Mouse (Mus musculus): ENCODE data around the gene Tex47. TPM values are rescaled to one million over a fixed set of nuclear protein-coding genes. Genes with fewer than 3 reads are reported as not detected.
A peak's percentile ranks its signal among the peaks of the same experiment; 100 is the strongest.

Tex47 gene
- not detected in 2 replicates for polyA plus RNA-seq (2012; rRNA removed)

- H3K4me1 ChIP-seq (ENCODE audit: control insufficient read depth, insufficient read depth, low read length), result no peaks in the 10 kb centered on the region
- TF ChIP-seq POLR2A (IDR thresholded peaks at IDR 0.05; ENCODE audit: borderline replicate concordance, extremely low read depth, low read depth, low read length), result no peak
- TF ChIP-seq CTCF (IDR thresholded peaks at IDR 0.05; ENCODE audit: insufficient read depth, low read length), result no peak
- DNase-seq, result no peak
- H3K4me3 ChIP-seq (replicated peaks; ENCODE audit: extremely low read depth, low read depth, low read length), result no peak within 1 kb of the TSS
- 71% methylated on average over 1 of the region's 1 CpGs for WGBS
Measured at GRCm38 (mm10) chr5:7303819-7304218, at the start of gene Tex47. Gene Tex47 (plus strand): TSS chr5:7304119.

GRCm38 (mm10) chr5:7276659-7277455 lies 27.1 kb upstream of the Tex47 start:
- no peak for DNase-seq
- Histone ChIP-seq H3K4me1 (ENCODE audit: control insufficient read depth, insufficient read depth, low read length) (no peaks in the 10 kb centered on the region), H3K4me3 (replicated peaks; ENCODE audit: extremely low read depth, low read depth, low read length) (no peak overlapping the region)
- TF ChIP-seq CTCF (IDR thresholded peaks at IDR 0.05; ENCODE audit: insufficient read depth, low read length) (no peak), POLR2A (IDR thresholded peaks at IDR 0.05; ENCODE audit: borderline replicate concordance, extremely low read depth, low read depth, low read length) (no peak)
- WGBS, result 85% methylated on average over 7 of the region's 7 CpGs

GRCm38 (mm10) chr5:7284336-7284735 lies 19.6 kb upstream of the Tex47 start:
- DNase-seq, result no peak
- Histone ChIP-seq H3K4me3 (replicated peaks; ENCODE audit: extremely low read depth, low read depth, low read length) (no peak overlapping the region), H3K4me1 (ENCODE audit: control insufficient read depth, insufficient read depth, low read length) (no peaks in the 10 kb centered on the region)
- 67% methylated on average over 1 of the region's 1 CpGs for WGBS
- no peak for TF ChIP-seq CTCF (IDR thresholded peaks at IDR 0.05; ENCODE audit: insufficient read depth, low read length)

GRCm38 (mm10) chr5:7302969-7303368 lies 950 bp upstream of the Tex47 start:
- DNase-seq, result no peak
- TF ChIP-seq POLR2A (IDR thresholded peaks at IDR 0.05; ENCODE audit: borderline replicate concordance, extremely low read depth, low read depth, low read length) (no peak), CTCF (IDR thresholded peaks at IDR 0.05; ENCODE audit: insufficient read depth, low read length) (no peak)
- no peaks in the 10 kb centered on the region for H3K4me1 ChIP-seq (ENCODE audit: control insufficient read depth, insufficient read depth, low read length)
- H3K4me3 ChIP-seq (replicated peaks; ENCODE audit: extremely low read depth, low read depth, low read length), result no peak overlapping the region
- WGBS, result 59% methylated on average over 1 of the region's 1 CpGs

GRCm38 (mm10) chr5:7325594-7325993 lies 21.7 kb downstream of the Tex47 start:
- Histone ChIP-seq H3K4me1 (ENCODE audit: control insufficient read depth, insufficient read depth, low read length) (no peaks in the 10 kb centered on the region), H3K4me3 (replicated peaks; ENCODE audit: extremely low read depth, low read depth, low read length) (no peak overlapping the region)
- 72% methylated on average over 4 of the region's 4 CpGs for WGBS
- no peak for DNase-seq
- TF ChIP-seq POLR2A (IDR thresholded peaks at IDR 0.05; ENCODE audit: borderline replicate concordance, extremely low read depth, low read depth, low read length) (no peak), CTCF (IDR thresholded peaks at IDR 0.05; ENCODE audit: insufficient read depth, low read length) (no peak)

GRCm38 (mm10) chr5:7344145-7345010 lies 40.5 kb downstream of the Tex47 start, which contains the start of gene Zfp804b:
Gene Zfp804b (minus strand): TSS chr5:7344756.
- 1% methylated on average over 50 of the region's 50 CpGs for WGBS
- DNase-seq, result peak; percentile 21
- TF ChIP-seq CTCF (IDR thresholded peaks at IDR 0.05; ENCODE audit: insufficient read depth, low read length), result no peak
- TF ChIP-seq POLR2A (IDR thresholded peaks at IDR 0.05; ENCODE audit: borderline replicate concordance, extremely low read depth, low read depth, low read length), result no peak
- H3K4me3 ChIP-seq (replicated peaks; ENCODE audit: extremely low read depth, low read depth, low read length), result peak within 1 kb of the TSS; percentile 35
- H3K4me1 ChIP-seq (ENCODE audit: control insufficient read depth, insufficient read depth, low read length), result no peaks in the 10 kb centered on the region

GRCm38 (mm10) chr5:7345011-7345389 lies 41.1 kb downstream of the Tex47 start:
- 1% methylated on average over 11 of the region's 11 CpGs for WGBS
- TF ChIP-seq CTCF (IDR thresholded peaks at IDR 0.05; ENCODE audit: insufficient read depth, low read length) (no peak), POLR2A (IDR thresholded peaks at IDR 0.05; ENCODE audit: borderline replicate concordance, extremely low read depth, low read depth, low read length) (no peak)
- H3K4me3 ChIP-seq (replicated peaks; ENCODE audit: extremely low read depth, low read depth, low read length), result peak overlapping the region; percentile 35
- DNase-seq, result no peak
- H3K4me1 ChIP-seq (ENCODE audit: control insufficient read depth, insufficient read depth, low read length), result no peaks in the 10 kb centered on the region

Other genes with a start within 250 kb of the Tex47 start
- gene Zfp804b, start 40.6 kb downstream of the Tex47 start, polyA plus RNA-seq (2012; rRNA removed), result not detected in 2 replicates

Data from lung, adult 2 months (tissue).